Mouse (Mus musculus): ENCODE results near the gene Shkbp1. TPM values are rescaled to one million over a fixed set of nuclear protein-coding genes. Genes with fewer than 3 reads are reported as not detected.
A peak's percentile ranks its signal among the peaks of the same experiment; 100 is the strongest.

The Shkbp1 gene
- 52.4 and 66.4 TPM in 2 replicates for polyA plus RNA-seq (2014; fragmentation: Nextera tagmentation; extraction: Ambion mirVana)

DNA sequence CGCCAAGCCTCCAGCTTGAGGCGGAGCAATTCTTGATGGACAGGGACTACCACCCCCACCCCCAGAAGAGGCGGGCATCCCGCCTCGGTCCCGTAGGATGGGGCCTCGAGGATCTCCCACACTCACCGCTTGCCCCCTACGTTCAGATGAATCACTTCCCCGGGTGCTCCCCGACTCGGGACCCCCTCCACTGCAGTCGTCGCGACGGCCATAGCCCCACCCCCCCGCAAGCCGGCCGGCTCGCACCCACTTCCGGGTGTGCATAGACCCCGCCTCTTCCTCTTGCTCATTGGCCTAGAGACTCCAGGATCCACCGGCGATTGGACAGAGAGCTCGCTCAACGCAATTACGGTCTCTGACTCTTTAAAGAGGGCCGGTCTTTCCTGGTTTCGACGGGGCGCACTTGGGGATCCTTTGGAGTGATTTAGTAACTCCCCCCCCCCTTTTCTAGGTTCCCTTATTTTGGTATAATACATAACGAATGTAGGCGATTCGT, at the start of gene Shkbp1:
TSS of gene Shkbp1 (minus strand) at position 275 of the 496 bp plus-strand sequence.
- peaks cover 28% of the 10 kb centered on the region for H3K36me3 ChIP-seq (ENCODE audit: control insufficient read depth, insufficient read depth, low read length)
- peak within 1 kb of the TSS; percentile 67 for H3K4me2 ChIP-seq (ENCODE audit: low read length)
- peaks cover 21% of the 10 kb centered on the region for H3K27me3 ChIP-seq (replicated peaks; ENCODE audit: control insufficient read depth, insufficient read depth, low read length)
- peak within 1 kb of the TSS; percentile 78 for H3K9ac ChIP-seq (ENCODE audit: low read length)
- H3K4me3 ChIP-seq (ENCODE audit: low read depth, low read length) = peak within 1 kb of the TSS; percentile 72
- 1% methylated on average over 34 of the region's 34 CpGs for WGBS
- no peak within 1 kb of the TSS; the same call in none of the 2 replicates for H3K27ac ChIP-seq (ENCODE audit: low read depth, low read length)
- peak; percentile 94 for ATAC-seq
- H3K4me1 ChIP-seq (ENCODE audit: control insufficient read depth, insufficient read depth, low read length) = peaks cover 16% of the 10 kb centered on the region
- H3K9me3 ChIP-seq (replicated peaks; ENCODE audit: control insufficient read depth, low read length) = no peaks in the 10 kb centered on the region
- DNase-seq (ENCODE audit: low spot score) = peak; percentile 97

- Histone ChIP-seq H3K27me3 (replicated peaks; ENCODE audit: control insufficient read depth, insufficient read depth, low read length) (peaks cover 73% of the 10 kb centered on the region), H3K9me3 (replicated peaks; ENCODE audit: control insufficient read depth, low read length) (0 out of 2 replicates have a peak, but pooled peaks cover 5% of the 10 kb centered on the region), H3K4me1 (ENCODE audit: control insufficient read depth, insufficient read depth, low read length) (no peaks in the 10 kb centered on the region), H3K4me2 (ENCODE audit: low read length) (peak overlapping the region; percentile 7; the same call in 1 of the 2 replicates), H3K4me3 (ENCODE audit: low read depth, low read length) (0 out of 2 replicates have a peak overlapping the region, but pooled peaks have one; percentile 9), H3K27ac (ENCODE audit: low read depth, low read length) (no peak overlapping the region), H3K36me3 (ENCODE audit: control insufficient read depth, insufficient read depth, low read length) (no peaks in the 10 kb centered on the region), H3K9ac (ENCODE audit: low read length) (no peak overlapping the region)
- no peak for DNase-seq (ENCODE audit: low spot score)
- no peak for ATAC-seq
- 6% methylated on average over 77 of the region's 81 CpGs for WGBS
These were observed 48.6 kb upstream of the Shkbp1 start for GRCm38 (mm10) chr7:27404203-27404942.

GRCm38 (mm10) chr7:27402675-27403074, 46.9 kb upstream of the Shkbp1 start:
- Histone ChIP-seq H3K27me3 (replicated peaks; ENCODE audit: control insufficient read depth, insufficient read depth, low read length) (peaks cover 65% of the 10 kb centered on the region), H3K36me3 (ENCODE audit: control insufficient read depth, insufficient read depth, low read length) (no peaks in the 10 kb centered on the region), H3K4me2 (ENCODE audit: low read length) (no peak overlapping the region), H3K9ac (ENCODE audit: low read length) (no peak overlapping the region), H3K4me3 (ENCODE audit: low read depth, low read length) (no peak overlapping the region), H3K9me3 (replicated peaks; ENCODE audit: control insufficient read depth, low read length) (0 out of 2 replicates have a peak, but pooled peaks cover 5% of the 10 kb centered on the region), H3K27ac (ENCODE audit: low read depth, low read length) (no peak overlapping the region), H3K4me1 (ENCODE audit: control insufficient read depth, insufficient read depth, low read length) (no peaks in the 10 kb centered on the region)
- DNase-seq (ENCODE audit: low spot score) (peak; percentile 65), ATAC-seq (0 out of 2 replicates have a peak, but pooled peaks have one; percentile 32)
- 5% methylated on average over 16 of the region's 16 CpGs for WGBS

DNA sequence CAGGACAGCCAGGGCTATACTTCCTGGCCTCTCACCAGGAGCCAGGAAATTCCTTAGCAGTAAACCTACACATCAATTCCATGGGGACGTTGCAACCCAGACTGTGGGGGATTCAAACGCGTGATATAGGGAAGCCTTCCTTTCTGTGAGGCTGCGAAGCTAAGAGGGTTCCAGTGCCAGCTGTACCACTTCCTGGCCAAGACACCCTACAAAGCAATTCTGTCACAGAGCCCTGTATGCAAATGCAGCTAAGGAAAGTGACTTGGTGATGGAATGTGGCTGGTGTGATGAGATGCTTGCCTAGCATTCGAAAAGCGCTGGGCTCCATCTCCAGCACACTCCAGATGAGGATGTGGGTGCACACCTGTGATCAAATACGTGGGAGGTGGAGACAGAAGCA, 44.7 kb upstream of the Shkbp1 start:
- peaks cover 5% of the 10 kb centered on the region; the same call in 1 of the 2 replicates for H3K4me1 ChIP-seq (ENCODE audit: control insufficient read depth, insufficient read depth, low read length)
- no peak overlapping the region for H3K9ac ChIP-seq (ENCODE audit: low read length)
- DNase-seq (ENCODE audit: low spot score) (no peak), ATAC-seq (no peak)
- H3K27me3 ChIP-seq (replicated peaks; ENCODE audit: control insufficient read depth, insufficient read depth, low read length) = peaks cover 66% of the 10 kb centered on the region
- H3K9me3 ChIP-seq (replicated peaks; ENCODE audit: control insufficient read depth, low read length) = 0 out of 2 replicates have a peak, but pooled peaks cover 5% of the 10 kb centered on the region
- H3K4me3 ChIP-seq (ENCODE audit: low read depth, low read length) = no peak overlapping the region
- no peak overlapping the region for H3K4me2 ChIP-seq (ENCODE audit: low read length)
- H3K36me3 ChIP-seq (ENCODE audit: control insufficient read depth, insufficient read depth, low read length) = no peaks in the 10 kb centered on the region
- no peak overlapping the region for H3K27ac ChIP-seq (ENCODE audit: low read depth, low read length)
- 80% methylated on average over 7 of the region's 7 CpGs for WGBS

GRCm38 (mm10) chr7:27397048-27397949, 41.5 kb upstream of the Shkbp1 start:
- H3K4me1 ChIP-seq (ENCODE audit: control insufficient read depth, insufficient read depth, low read length) = peaks cover 5% of the 10 kb centered on the region; the same call in 1 of the 2 replicates
- no peaks in the 10 kb centered on the region for H3K9me3 ChIP-seq (replicated peaks; ENCODE audit: control insufficient read depth, low read length)
- no peak overlapping the region for H3K9ac ChIP-seq (ENCODE audit: low read length)
- H3K27ac ChIP-seq (ENCODE audit: low read depth, low read length) = no peak overlapping the region
- peak; percentile 71 for DNase-seq (ENCODE audit: low spot score)
- H3K27me3 ChIP-seq (replicated peaks; ENCODE audit: control insufficient read depth, insufficient read depth, low read length) = peaks cover 58% of the 10 kb centered on the region
- H3K4me2 ChIP-seq (ENCODE audit: low read length) = peak overlapping the region; percentile 72
- whole genome bisulfite sequencing = 18% methylated on average over 26 of the region's 26 CpGs
- peak overlapping the region; percentile 47; the same call in 1 of the 2 replicates for H3K4me3 ChIP-seq (ENCODE audit: low read depth, low read length)
- peak; percentile 47 for ATAC-seq
- H3K36me3 ChIP-seq (ENCODE audit: control insufficient read depth, insufficient read depth, low read length) = no peaks in the 10 kb centered on the region

GRCm38 (mm10) chr7:27396184-27397047, 40.6 kb upstream of the Shkbp1 start:
- Histone ChIP-seq H3K9me3 (replicated peaks; ENCODE audit: control insufficient read depth, low read length) (no peaks in the 10 kb centered on the region), H3K9ac (ENCODE audit: low read length) (peak overlapping the region; percentile 60), H3K4me2 (ENCODE audit: low read length) (peak overlapping the region; percentile 72), H3K27me3 (replicated peaks; ENCODE audit: control insufficient read depth, insufficient read depth, low read length) (peaks cover 59% of the 10 kb centered on the region), H3K36me3 (ENCODE audit: control insufficient read depth, insufficient read depth, low read length) (no peaks in the 10 kb centered on the region), H3K4me1 (ENCODE audit: control insufficient read depth, insufficient read depth, low read length) (peaks cover 5% of the 10 kb centered on the region; the same call in 1 of the 2 replicates), H3K27ac (ENCODE audit: low read depth, low read length) (no peak overlapping the region), H3K4me3 (ENCODE audit: low read depth, low read length) (peak overlapping the region; percentile 47)
- peak; percentile 47 for DNase-seq (ENCODE audit: low spot score)
- peak; percentile 60 for ATAC-seq
- 2% methylated on average over 33 of the region's 68 CpGs for WGBS

GRCm38 (mm10) chr7:27395521-27396183, 39.8 kb upstream of the Shkbp1 start:
- Histone ChIP-seq H3K9ac (ENCODE audit: low read length) (no peak overlapping the region; the same call in 1 of the 2 replicates), H3K27ac (ENCODE audit: low read depth, low read length) (no peak overlapping the region), H3K4me3 (ENCODE audit: low read depth, low read length) (peak overlapping the region; percentile 47), H3K27me3 (replicated peaks; ENCODE audit: control insufficient read depth, insufficient read depth, low read length) (peaks cover 66% of the 10 kb centered on the region), H3K9me3 (replicated peaks; ENCODE audit: control insufficient read depth, low read length) (no peaks in the 10 kb centered on the region), H3K4me1 (ENCODE audit: control insufficient read depth, insufficient read depth, low read length) (peaks cover 5% of the 10 kb centered on the region; the same call in 1 of the 2 replicates), H3K36me3 (ENCODE audit: control insufficient read depth, insufficient read depth, low read length) (no peaks in the 10 kb centered on the region), H3K4me2 (ENCODE audit: low read length) (peak overlapping the region; percentile 72)
- no peak for ATAC-seq
- 2% methylated on average over 22 of the region's 22 CpGs for WGBS
- no peak for DNase-seq (ENCODE audit: low spot score)

Measured in forebrain, embryonic 14.5 days (tissue).